Mouse (Mus musculus): ENCODE data around the gene Leng1. TPM values are rescaled to one million over a fixed set of nuclear protein-coding genes. Genes with fewer than 3 reads are reported as not detected.

Leng1 gene
- polyA plus RNA-seq, 1 experiment, result 10.4 TPM

GRCm38 (mm10) chr7:3617242-3617995, 48.2 kb downstream of the Leng1 start, which contains the start of gene Ndufa3:
Ndufa3 (plus strand) TSS chr7:3617373.
- peak within 1 kb of the TSS; percentile 50 for H3K4me3 ChIP-seq (ENCODE audit: insufficient read depth, poor library complexity, severe bottlenecking)
- H3K79me3 ChIP-seq (ENCODE audit: low read depth), result peaks cover 2% of the 10 kb centered on the region
- TF ChIP-seq MYOD1 (IDR thresholded peaks at IDR 0.05; ENCODE audit: control insufficient read depth, insufficient read length, low read depth) (no peak), MYOG (IDR thresholded peaks at IDR 0.05; ENCODE audit: control insufficient read depth, extremely low read depth, insufficient read length) (no peak), CEBPB (IDR thresholded peaks at IDR 0.05; ENCODE audit: low read depth) (no peak), CTCF (IDR thresholded peaks at IDR 0.05; ENCODE audit: control insufficient read depth, insufficient read depth, insufficient read length) (no peak), USF1 (IDR thresholded peaks at IDR 0.05; ENCODE audit: low read depth) (no peak), FOSL1 (IDR thresholded peaks at IDR 0.05; ENCODE audit: insufficient read depth, low read length, poor library complexity, severe bottlenecking) (no peak), MAX (IDR thresholded peaks at IDR 0.05) (no peak)
- peaks cover 5% of the 10 kb centered on the region for H3K36me3 ChIP-seq (ENCODE audit: control insufficient read depth, insufficient read depth)
- H3K79me2 ChIP-seq (ENCODE audit: control insufficient read depth, insufficient read depth), result no peaks in the 10 kb centered on the region
- H3K27me3 ChIP-seq (ENCODE audit: control insufficient read depth, insufficient read depth, insufficient read length), result peaks cover 6% of the 10 kb centered on the region
- peak within 1 kb of the TSS; percentile 78 for H3ac ChIP-seq (ENCODE audit: control insufficient read depth, insufficient read length, low read depth)

- TF ChIP-seq MYOD1 (IDR thresholded peaks at IDR 0.05; ENCODE audit: control insufficient read depth, insufficient read length, low read depth) (no peak), CEBPB (IDR thresholded peaks at IDR 0.05; ENCODE audit: low read depth) (no peak), MYOG (IDR thresholded peaks at IDR 0.05; ENCODE audit: control insufficient read depth, extremely low read depth, insufficient read length) (no peak), FOSL1 (IDR thresholded peaks at IDR 0.05; ENCODE audit: insufficient read depth, low read length, poor library complexity, severe bottlenecking) (no peak), USF1 (IDR thresholded peaks at IDR 0.05; ENCODE audit: low read depth) (no peak), MAX (IDR thresholded peaks at IDR 0.05) (no peak)
Measured at GRCm38 (mm10) chr7:3616389-3617241, 49.0 kb downstream of the Leng1 start.

GRCm38 (mm10) chr7:3616057-3616388, 49.6 kb downstream of the Leng1 start, which contains the start of gene Oscar:
Oscar (minus strand) TSS chr7:3616157.
- TF ChIP-seq MYOG (IDR thresholded peaks at IDR 0.05; ENCODE audit: control insufficient read depth, extremely low read depth, insufficient read length) (no peak), USF1 (IDR thresholded peaks at IDR 0.05; ENCODE audit: low read depth) (no peak), FOSL1 (IDR thresholded peaks at IDR 0.05; ENCODE audit: insufficient read depth, low read length, poor library complexity, severe bottlenecking) (no peak), CEBPB (IDR thresholded peaks at IDR 0.05; ENCODE audit: low read depth) (no peak), CTCF (IDR thresholded peaks at IDR 0.05; ENCODE audit: control insufficient read depth, insufficient read depth, insufficient read length) (no peak), MYOD1 (IDR thresholded peaks at IDR 0.05; ENCODE audit: control insufficient read depth, insufficient read length, low read depth) (no peak), MAX (IDR thresholded peaks at IDR 0.05) (no peak)
- H3K36me3 ChIP-seq (ENCODE audit: control insufficient read depth, insufficient read depth), result peaks cover 5% of the 10 kb centered on the region
- peaks cover 9% of the 10 kb centered on the region for H3K27me3 ChIP-seq (ENCODE audit: control insufficient read depth, insufficient read depth, insufficient read length)
- H3ac ChIP-seq (ENCODE audit: control insufficient read depth, insufficient read length, low read depth), result no peak within 1 kb of the TSS
- H3K79me2 ChIP-seq (ENCODE audit: control insufficient read depth, insufficient read depth), result no peaks in the 10 kb centered on the region
- peak within 1 kb of the TSS; percentile 11 for H3K4me3 ChIP-seq (ENCODE audit: insufficient read depth, poor library complexity, severe bottlenecking)
- peaks cover 2% of the 10 kb centered on the region for H3K79me3 ChIP-seq (ENCODE audit: low read depth)

More at GRCm38 (mm10) chr7:3616389-3617241, 49.0 kb downstream of the Leng1 start:
- Histone ChIP-seq H3K36me3 (ENCODE audit: control insufficient read depth, insufficient read depth) (peaks cover 5% of the 10 kb centered on the region), H3K79me2 (ENCODE audit: control insufficient read depth, insufficient read depth) (no peaks in the 10 kb centered on the region), H3K79me3 (ENCODE audit: low read depth) (peaks cover 2% of the 10 kb centered on the region), H3ac (ENCODE audit: control insufficient read depth, insufficient read length, low read depth) (no peak overlapping the region), H3K4me3 (ENCODE audit: insufficient read depth, poor library complexity, severe bottlenecking) (peak overlapping the region; percentile 11), H3K27me3 (ENCODE audit: control insufficient read depth, insufficient read depth, insufficient read length) (peaks cover 6% of the 10 kb centered on the region)

- H3K79me3 ChIP-seq (ENCODE audit: low read depth), result peaks cover 2% of the 10 kb centered on the region
- no peaks in the 10 kb centered on the region for H3K79me2 ChIP-seq (ENCODE audit: control insufficient read depth, insufficient read depth)
- TF ChIP-seq USF1 (IDR thresholded peaks at IDR 0.05; ENCODE audit: low read depth), result no peak
- peaks cover 13% of the 10 kb centered on the region for H3K27me3 ChIP-seq (ENCODE audit: control insufficient read depth, insufficient read depth, insufficient read length)
- no peak overlapping the region for H3ac ChIP-seq (ENCODE audit: control insufficient read depth, insufficient read length, low read depth)
- H3K4me3 ChIP-seq (ENCODE audit: insufficient read depth, poor library complexity, severe bottlenecking), result no peak overlapping the region
- H3K36me3 ChIP-seq (ENCODE audit: control insufficient read depth, insufficient read depth), result no peaks in the 10 kb centered on the region
Measured at GRCm38 (mm10) chr7:3614021-3614420, 51.6 kb downstream of the Leng1 start.

- TF ChIP-seq MYOG (IDR thresholded peaks at IDR 0.05; ENCODE audit: control insufficient read depth, extremely low read depth, insufficient read length) (no peak), MAX (IDR thresholded peaks at IDR 0.05) (no peak), FOSL1 (IDR thresholded peaks at IDR 0.05; ENCODE audit: insufficient read depth, low read length, poor library complexity, severe bottlenecking) (no peak), CEBPB (IDR thresholded peaks at IDR 0.05; ENCODE audit: low read depth) (no peak), MYOD1 (IDR thresholded peaks at IDR 0.05; ENCODE audit: control insufficient read depth, insufficient read length, low read depth) (no peak), USF1 (IDR thresholded peaks at IDR 0.05; ENCODE audit: low read depth) (no peak), CTCF (IDR thresholded peaks at IDR 0.05; ENCODE audit: control insufficient read depth, insufficient read depth, insufficient read length) (no peak)
- Histone ChIP-seq H3K79me3 (ENCODE audit: low read depth) (no peaks in the 10 kb centered on the region), H3ac (ENCODE audit: control insufficient read depth, insufficient read length, low read depth) (no peak overlapping the region), H3K79me2 (ENCODE audit: control insufficient read depth, insufficient read depth) (no peaks in the 10 kb centered on the region), H3K27me3 (ENCODE audit: control insufficient read depth, insufficient read depth, insufficient read length) (peaks cover 13% of the 10 kb centered on the region), H3K4me3 (ENCODE audit: insufficient read depth, poor library complexity, severe bottlenecking) (no peak overlapping the region), H3K36me3 (ENCODE audit: control insufficient read depth, insufficient read depth) (no peaks in the 10 kb centered on the region)
Measured at GRCm38 (mm10) chr7:3611006-3611405, 54.6 kb downstream of the Leng1 start.

All from C2C12 (cell line).